Mouse (Mus musculus) testis, adult 2 months (tissue): ENCODE measurements around the gene 1110051M20Rik.

Source experiments
- CTCF ChIP-seq: fragments of 200-500 bp; IDR thresholded peaks from 2 replicates; pipeline ENCODE4 v1.5.1; 2012; ENCODE audit warnings: low read depth, mild to moderate bottlenecking, inconsistent platforms, low read length, moderate library complexity; ENCODE audit not compliant: control insufficient read depth, insufficient read depth, insufficient replicate concordance
- POLR2A ChIP-seq: fragments of 200-500 bp; IDR thresholded peaks from 2 replicates; pipeline ENCODE4 v1.6.1; 2012; ENCODE audit warnings: low read depth, mild to moderate bottlenecking, inconsistent platforms, low read length, moderate library complexity; ENCODE audit not compliant: control insufficient read depth

DNA sequence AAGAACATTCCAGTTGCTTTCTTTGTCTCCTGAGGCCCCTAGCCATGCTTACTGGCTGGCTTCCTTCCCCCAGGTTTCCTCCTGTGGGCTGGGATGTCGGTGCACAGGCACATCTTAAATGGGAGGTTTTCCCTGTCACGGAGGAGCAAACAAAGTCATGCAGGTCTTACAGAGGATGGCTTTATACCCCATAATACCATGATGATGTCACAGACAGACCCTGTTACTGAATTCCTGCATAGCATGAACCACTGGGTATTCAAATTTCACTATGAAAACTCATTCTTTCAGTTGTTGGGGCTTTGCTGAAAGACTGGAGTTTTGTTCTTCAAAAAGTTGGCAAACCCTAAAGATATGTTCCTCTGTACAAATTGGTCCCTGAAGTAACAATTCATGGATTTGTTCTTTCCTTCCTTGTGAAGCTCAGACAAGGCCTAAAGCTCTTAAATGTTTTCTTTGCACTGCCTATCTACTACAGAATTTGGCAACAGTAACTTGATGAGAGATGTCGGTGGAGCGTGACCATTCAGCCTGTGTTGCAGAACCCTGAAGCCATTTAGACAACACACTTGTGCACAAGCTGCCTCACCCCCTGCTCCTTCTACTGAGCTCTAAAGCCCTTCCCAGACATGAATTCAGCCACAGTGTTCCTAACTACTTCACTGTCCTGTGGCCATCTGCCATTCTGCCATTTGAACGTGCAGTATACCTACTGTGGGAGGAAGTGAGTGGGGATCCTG is 57.8 kb downstream of the 1110051M20Rik start:
- no peak for TF ChIP-seq POLR2A
- no peak for TF ChIP-seq CTCF
